Mouse (Mus musculus): ENCODE results near the gene Col26a1.

Col26a1 gene

GRCm38 (mm10) chr5:136882788-136883439 lies at the start of gene Col26a1:
Col26a1 (minus strand) TSS chr5:136883209.
- DNase-seq = no peak

DNA sequence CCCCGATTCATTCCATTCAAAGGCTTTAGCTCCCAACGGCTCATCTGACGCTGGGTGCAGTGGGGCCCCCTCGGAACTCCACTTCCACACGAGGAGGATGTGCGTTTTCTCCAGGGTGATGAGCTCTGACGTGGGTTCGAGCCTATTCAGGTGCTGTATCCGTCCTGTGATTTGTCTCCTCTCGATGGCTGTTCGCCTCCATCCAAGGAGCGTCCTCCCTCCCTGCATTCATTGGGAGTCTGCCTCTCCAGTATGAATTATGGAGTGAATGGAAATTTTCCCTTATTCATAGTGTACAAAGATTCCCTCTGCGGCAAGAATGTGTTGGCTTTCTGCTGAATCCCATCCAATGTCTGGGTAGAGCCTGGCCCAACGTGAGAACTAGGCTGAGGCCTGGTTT lies 48.9 kb upstream of the Col26a1 start:
- DNase-seq = no peak

GRCm38 (mm10) chr5:136929073-136929472 lies 46.1 kb upstream of the Col26a1 start:
- peak; percentile 83 for DNase-seq

GRCm38 (mm10) chr5:136923751-136924478 lies 40.9 kb upstream of the Col26a1 start:
- no peak for DNase-seq

DNA sequence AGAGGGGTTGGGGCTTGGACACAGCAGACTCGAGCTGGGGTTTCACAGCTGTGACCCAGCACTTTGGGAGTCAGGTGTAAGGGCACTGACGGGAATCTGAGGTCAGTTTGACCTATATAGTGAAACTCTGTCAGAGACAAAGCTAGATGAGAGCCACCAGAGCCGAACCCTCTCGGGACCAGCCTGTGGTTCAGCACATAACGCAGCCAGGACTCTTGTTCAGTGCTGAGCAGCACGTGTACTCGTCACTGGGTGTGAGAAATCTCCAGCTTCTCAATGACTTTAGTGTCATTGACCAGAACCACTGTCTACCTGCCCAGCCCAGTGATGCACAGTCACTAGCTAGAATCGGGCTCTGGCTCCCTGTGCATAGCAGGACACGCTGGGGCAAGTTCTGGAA lies 39.8 kb upstream of the Col26a1 start:
- no peak for DNase-seq

DNA sequence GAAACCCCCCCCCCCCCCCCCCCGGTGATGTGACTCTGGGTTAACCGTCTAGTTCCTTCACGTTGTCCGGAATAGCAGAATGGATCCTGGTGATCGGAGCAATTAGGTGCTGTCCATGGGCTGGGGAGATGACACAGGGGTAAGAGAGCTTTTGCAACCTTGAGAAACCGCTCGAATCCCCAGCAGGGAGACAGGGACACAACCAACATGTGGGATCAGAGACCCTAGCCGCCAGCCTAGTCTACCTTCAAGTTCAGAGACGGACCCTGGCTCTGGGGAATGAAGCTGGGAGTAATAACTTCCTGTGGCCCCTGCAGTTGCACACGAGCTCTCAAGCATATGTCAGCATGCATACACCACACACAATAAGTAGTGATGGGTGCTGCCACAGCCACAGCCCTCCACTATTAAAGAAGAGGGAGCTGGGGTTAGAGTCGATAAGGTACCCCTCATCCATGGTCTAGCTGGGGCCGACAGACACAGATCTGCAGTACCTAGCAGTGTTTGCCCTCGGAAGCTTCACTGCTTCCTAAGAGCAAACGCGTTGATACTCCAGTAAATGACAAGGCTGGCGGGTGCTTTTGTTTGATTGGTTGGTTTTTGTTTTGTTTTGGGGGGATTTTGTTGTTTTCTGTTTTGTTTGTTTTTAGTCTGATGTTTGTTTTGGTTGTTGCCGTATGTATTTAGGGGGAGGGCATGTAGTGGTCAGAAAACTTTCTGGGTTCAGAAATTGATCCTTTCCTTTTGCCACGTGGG lies 36.7 kb upstream of the Col26a1 start:
- no peak for DNase-seq

DNA sequence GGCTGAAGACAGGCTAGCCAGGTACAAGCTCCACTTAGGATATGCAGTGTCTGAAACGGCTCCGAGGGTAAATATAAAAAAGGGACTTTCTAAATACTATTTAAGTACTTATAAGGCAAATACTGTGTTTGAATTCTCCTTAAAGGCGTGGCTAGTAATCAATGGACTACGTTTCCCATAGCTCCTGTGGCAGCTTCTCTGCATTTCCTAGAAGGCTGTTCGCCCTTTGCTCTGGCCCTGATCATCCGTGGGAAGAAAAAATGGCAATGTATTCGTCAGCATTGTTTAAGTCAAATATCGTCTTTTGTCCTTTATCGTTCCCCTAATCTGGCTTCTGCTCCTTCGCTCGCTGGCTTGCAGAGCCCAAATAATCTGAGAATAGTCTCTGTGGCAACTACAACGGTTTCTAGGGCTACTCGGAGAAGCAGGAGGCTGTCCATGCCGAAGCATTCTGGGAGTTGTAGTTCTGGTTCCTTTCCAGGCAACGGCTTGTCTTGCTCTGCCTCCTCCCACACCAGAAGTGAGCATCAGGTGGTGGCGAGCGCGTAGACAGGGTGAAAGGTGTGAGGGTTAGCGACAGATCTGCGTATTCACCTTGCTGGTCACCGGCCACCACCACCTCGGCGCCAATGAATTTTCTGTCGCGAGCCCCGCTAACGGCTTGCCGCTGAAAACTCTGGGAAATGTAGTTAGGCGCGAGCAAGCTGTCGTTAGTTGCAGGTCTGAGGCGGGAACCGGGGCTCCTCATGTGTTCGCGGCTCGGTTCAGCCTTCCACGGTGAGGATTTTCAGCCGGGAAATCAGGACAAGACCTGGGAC lies 35.9 kb upstream of the Col26a1 start:
- DNase-seq = peak; percentile 74

- no peak for DNase-seq
Measured at GRCm38 (mm10) chr5:136917613-136918242, 34.7 kb upstream of the Col26a1 start.

DNA sequence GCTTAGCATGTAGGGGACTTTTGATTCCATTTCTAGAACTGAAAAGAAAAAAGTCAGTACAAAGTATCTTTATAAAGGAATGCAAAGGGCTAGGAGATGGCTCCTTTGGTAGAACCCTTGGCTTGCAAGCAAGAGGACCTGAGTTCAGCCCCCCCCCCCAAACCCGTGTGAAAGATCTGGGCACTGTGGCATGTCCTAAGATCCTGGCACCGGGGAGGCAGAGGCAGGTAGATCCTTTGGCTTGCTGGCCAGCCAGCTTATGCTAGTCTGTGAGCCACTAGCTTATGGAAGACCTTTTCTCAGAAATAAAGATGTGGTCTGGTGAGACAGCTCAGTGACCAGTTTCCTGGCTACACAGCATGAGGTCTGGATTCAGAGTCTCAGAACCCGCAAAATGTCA lies 31.2 kb upstream of the Col26a1 start:
- DNase-seq = no peak

- DNase-seq = peak; percentile 76
Measured at GRCm38 (mm10) chr5:136907991-136908857, 25.2 kb upstream of the Col26a1 start, which contains the start of gene Ift22. Ift22 (plus strand) TSS chr5:136908150.

DNA sequence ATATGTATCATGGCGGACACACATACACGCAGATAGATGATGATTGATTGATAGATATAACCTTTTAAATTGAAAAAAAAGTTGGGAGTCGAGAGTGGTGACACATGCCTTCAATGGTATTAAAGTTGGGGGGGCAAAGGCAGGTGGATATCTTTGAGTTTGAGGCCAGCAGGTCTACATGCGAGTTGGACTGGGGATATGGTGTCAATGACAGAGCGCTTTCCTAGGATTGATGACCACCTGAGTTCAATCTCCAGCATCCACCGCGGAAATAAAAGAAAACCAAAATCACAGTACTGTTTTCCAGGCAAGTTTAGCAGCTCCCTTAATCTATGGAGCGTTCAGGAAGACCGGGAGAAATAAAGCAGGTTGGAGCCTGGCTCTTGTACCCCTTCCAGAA lies 24.6 kb upstream of the Col26a1 start:
- no peak for DNase-seq

GRCm38 (mm10) chr5:136905630-136906029 lies 22.6 kb upstream of the Col26a1 start:
- no peak for DNase-seq

DNA sequence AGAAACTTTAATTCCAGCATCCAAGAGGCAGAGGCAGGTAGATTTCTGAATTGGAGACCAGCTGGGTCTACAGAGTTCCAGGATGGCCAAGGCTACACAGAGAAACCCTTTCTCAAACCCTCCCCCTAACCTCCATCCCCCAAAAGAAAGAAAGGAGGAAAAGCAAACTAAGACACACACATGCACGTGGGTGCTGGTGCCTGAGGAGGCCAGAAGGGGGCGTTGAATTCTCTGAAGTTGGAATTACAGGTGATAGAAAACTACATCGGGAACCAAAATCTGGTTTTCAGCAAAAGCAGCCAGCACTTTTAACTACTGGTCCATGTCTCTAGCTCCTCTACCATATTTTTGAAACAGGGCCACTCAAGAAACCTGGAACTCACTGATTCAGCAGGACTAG lies 21.6 kb upstream of the Col26a1 start:
- DNase-seq = no peak

GRCm38 (mm10) chr5:136895529-136895963 lies 12.5 kb upstream of the Col26a1 start:
- DNase-seq = no peak

DNA sequence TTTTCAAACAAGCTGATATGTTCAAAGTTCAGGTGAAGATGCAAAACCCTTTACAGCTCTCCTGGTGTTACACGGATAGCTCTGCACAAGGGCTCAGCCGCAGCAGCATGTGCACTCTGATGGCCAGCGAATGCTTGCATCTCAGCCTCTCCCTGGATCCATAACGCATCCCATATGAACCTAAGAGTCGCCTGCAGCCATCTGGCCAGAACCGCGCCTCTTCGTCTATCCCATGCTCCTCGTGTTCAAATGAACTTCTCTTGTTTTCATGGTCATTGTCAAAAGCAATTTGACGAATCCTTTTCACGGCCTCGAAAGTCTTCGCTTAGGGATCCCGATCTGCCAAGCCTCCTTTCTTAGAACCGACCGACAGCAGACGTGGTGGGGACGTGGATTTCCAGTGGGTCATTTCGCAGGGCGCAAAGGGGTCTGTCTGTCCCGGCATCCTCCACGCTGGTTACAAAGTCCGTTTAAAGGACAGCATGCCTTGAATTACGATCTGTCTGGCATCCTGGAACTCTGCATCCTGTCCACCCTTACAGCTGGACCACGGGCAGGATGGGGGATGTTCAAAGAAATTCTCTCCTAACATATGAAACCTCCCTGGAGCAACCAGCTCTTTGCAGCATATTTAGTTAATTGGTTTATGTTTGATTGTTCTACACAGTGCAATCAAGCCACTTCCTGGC lies 12.0 kb upstream of the Col26a1 start:
- DNase-seq = no peak

DNA sequence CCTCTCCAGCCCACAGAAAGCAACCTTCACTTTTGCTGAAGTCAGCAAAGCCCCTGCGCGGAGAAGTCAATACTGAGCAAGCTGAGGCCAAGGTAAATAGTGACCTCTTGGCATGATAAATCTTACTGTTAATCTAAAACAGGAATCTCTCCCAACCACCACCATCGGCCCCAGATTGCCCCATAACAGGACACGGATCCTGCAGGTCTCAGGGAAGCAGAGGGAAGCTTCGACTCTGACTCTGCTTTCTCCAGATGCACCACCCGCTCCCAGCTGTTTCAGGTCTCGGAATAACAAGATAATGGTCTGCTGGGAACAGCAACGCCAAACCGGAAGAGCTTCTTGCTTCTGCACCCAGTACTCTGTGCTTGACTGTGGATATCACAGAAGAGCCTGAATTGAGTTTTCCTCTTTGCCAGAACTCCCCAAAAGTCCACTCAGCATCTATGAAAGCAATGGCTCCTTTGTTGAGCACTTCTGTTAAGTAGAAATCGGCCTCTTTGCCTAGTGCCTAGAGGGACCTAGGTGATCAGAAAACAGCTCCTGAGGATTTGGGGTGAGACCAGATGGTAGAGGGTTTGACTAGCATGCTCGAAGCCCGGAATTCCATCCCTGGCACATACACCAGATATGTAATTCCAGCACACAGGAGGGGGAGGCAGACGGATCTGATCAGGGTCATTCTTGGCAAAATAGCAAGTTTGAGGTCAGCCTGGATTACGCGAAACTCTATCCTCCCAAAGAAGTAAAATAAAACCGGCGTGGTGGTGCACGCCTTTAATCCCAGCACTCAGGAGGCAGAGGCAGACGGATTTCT lies 5.7 kb upstream of the Col26a1 start:
- DNase-seq = no peak

DNA sequence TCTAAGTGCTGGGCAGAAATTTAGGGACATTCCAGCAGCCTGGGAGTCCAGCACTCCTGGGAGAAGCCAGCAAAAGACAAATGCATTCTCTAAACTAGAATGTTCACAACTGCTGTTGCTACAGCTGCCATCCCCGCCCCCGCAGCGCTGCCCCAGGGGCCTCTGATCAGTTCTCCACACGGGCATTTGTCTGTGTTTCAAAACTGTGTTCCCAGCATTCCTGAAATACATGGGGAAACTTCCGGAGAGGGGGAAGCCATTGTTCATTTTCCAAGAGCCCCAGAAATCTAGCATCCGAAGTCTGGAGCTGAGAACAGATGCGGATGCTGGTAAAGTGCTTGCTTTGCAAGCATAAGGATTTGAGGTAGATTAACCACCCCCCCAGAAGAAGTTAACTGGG lies 3.9 kb upstream of the Col26a1 start:
- no peak for DNase-seq

- no peak for DNase-seq
Measured at GRCm38 (mm10) chr5:136882055-136882787, 788 bp downstream of the Col26a1 start.
